Mouse (Mus musculus): ENCODE measurements at regions not wholly inside any gene's neighbourhood (a gene's known extent, or its start where the extent isn't known, plus 50 kb on each side); places are given as distances from the start of the nearest gene placed in this dataset.
A peak's percentile ranks its signal among the peaks of the same experiment; 100 is the strongest.

DNA sequence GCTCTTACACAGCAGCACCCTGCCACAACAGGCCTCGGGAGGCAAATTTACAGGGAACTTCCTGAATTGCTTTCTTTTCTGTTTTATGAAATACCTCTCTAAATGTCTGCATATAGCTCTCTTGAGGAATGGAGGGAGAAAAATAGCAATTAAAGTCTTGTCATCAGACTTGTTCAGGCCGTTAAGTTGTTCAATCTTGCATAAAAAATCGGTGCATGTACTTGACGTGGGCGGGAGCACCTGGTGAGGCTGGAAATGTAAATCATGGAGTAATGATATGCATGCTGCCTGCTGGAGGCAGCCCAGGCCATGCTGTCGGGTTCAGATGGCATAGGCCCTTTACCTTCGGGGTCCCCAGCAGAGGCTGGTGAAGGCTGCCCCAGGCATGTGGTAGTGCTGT, 153.6 kb upstream of the A530016L24Rik start:
- ATAC-seq (ENCODE audit: low TSS enrichment), result no peak

DNA sequence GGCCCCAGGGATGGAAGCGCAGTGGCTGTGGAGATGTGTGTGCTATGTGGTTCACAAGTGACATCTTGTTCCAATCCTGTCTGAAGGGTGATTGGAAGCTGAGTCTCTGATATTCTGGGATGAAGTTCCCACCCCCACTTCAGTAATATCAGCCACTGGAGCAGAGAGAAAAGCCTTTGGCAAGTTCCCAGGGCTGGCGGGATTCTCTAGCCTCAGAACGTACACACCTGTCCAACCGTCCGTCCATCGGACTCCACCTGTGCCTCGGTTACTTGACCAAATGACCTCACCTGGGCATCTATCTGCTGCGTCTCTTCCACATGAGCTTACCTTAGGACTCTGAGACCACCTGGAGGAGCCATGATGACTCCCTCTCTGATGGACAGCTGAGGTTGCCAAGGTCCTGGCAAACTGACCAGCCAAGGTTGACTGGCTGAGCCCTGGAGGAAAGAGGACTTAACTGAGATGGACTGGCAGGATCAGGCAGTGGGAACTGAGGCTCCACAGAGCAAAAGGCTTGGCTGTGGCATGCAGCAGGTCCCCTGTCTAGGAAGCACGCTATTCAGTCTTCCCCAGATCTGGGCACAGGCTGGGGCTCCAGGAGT, 152.5 kb upstream of the A530016L24Rik start:
- no peak for ATAC-seq (ENCODE audit: low TSS enrichment)

DNA sequence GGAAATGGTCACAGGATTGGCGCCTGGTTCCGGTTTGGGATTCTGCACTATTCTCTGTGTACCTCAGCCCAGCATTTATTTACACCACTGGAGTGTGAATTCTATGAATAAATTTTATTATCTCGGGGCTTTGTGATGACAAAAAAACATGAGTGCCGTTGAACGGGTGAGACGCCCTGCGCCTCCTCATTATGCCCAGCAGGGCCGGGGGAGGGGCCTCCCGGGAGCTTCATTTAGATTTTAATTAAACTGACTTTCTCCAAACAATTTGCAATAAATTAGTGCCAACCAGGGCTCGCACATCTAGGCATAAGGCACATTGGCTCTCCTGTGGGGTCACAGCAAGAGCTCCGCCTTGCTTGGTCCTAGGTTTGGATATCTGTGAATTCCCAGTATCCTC, 151.8 kb upstream of the A530016L24Rik start:
- no peak for ATAC-seq (ENCODE audit: low TSS enrichment)

DNA sequence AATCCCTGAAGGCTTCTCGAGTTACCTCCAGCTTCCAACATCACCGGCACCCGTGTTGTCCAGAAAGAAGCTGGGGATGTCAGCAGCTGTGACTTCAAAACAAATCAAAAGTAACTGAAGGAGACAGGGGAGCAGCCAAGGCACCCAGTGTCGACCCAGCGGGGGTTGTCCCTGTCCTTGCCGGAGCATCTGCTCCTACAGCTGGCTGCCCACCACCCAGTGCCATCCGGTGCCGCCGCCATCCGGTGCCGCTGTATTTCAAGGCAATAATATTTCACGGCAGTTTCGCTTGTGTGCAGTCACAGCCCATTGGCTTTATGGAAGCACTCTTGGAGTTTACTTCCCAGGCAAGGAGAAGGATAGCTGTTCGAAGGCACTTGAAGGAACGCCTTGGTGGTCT, 150.3 kb upstream of the A530016L24Rik start:
- ATAC-seq (ENCODE audit: low TSS enrichment), result no peak

DNA sequence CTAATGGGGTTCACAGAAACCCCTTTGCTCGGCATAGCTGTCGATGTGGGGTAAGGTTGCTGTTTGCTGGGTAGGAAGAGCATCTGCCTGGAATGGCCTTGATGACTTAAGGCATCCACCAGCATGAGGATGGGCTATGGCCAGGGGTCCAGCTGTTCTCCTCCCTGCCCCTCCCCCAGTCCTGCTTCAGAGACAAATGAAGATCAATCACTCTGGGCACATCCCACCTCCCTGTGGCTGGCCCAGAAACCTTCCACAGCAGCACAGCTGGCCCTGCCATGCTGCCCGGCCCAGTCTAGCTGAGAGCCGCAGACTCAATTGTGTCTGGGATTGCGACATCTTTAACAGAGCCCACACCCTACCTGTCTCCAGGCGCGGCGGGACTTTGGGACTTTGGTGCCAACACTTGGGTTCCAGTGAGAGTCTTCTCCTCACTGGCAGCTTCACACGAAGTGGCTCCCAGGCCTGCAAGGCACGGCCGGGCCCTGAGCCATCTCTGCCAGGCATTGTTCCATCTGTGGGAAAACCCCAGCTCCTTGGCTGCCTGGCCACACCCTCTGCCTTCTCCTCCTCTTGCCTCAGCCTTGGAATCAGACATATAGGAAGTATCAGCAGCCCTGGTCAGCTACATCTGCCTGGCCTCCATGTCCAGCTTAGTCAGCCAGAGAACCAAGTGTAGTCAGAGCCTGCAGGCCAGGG, 149.6 kb upstream of the A530016L24Rik start:
- 0 out of 2 replicates have a peak, but pooled peaks have one; percentile 11 for ATAC-seq (ENCODE audit: low TSS enrichment)

DNA sequence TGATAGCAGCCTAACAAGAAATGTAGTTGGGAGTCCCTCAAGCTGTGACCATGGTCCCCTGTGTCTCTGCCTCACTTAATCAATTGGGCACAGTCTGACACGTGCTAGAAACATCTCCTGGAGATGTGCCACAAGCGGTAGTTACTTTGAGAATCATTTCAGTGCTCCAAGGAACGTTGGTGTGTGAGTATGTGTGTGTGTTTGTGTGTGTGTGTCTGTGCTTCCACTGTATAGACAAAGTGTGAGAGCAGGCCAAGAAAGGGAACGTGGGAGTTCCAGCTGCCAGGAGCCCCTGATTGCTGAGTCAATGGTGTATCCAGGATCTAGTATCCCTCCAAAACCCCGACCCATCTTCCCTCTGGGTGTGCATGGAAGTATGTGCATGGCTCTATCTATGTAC, 149.0 kb upstream of the A530016L24Rik start:
- peak; percentile 29 for ATAC-seq (ENCODE audit: low TSS enrichment)

DNA sequence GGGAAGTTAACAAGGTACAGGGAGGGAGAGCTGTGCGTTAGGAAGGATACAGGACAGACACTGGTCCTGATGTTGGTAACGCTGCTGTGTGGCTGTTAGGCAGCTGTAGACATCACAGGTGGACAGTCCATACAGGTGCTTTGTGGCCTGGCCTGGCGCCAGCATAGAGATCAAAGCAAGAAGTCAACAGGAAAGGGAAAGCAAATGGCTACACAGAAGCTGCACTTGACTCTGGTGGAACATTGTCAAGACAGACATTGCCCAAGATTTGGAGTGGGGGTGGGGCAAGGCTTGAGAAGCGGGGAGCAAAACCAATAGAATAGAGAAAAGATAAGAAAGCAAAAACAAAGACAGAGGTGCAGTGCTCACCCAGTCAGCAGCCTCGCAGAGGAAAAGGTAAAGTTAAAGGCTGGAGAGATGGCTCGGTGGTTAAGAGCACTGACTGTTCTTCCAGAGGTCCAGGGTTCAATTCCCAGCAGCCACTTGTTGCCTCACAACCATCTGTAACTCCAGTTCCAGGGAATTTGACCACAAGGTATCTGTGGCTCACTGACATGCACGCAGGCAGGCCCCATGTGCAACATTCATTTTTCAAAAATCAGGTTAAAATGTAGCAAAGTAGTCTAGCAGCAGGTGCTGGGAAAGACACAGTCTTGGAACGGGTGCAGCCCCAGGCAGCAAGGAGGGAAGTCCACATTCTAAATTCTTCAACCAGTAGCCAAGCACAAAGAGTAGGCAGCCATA, 147.3 kb upstream of the A530016L24Rik start:
- no peak for ATAC-seq (ENCODE audit: low TSS enrichment)

DNA sequence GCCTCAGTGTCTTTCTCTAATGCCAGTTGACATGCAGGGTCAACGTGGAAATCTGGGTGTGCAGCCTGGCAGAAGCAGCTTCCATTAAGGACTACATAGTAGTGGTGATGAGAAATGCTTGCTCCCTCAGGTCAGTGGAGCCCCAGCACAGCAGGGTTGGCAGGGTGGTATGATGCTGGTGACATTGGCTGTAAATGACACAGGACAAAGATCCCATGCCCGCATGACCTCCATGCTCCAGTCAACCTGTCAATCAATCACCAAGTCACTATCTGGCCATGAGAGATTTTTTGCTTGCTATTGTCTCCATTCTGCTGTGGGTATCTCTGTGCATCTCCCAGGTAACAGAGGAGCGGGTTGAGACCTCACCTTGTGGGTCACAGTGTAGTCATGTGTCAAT, 146.2 kb upstream of the A530016L24Rik start:
- no peak for ATAC-seq (ENCODE audit: low TSS enrichment)

DNA sequence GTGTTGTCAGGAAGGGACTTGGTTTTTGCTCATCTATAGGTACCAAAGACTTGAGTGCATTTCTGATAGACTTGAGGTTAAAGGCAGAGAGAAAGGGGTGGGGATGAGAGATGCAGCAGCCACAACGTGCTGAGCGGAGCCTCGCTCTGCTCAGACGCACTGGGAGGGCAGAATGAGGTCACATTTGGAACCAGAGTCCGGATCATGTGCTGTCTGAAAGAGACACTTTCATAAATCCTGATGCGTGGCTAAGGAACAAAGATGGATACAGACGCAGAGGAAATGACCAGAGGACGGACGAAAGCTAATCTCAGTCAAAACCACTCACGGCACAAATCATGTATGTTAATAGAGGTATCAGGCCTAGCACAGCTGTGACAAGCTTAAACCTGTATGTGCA, 145.0 kb upstream of the A530016L24Rik start:
- ATAC-seq (ENCODE audit: low TSS enrichment), result no peak

DNA sequence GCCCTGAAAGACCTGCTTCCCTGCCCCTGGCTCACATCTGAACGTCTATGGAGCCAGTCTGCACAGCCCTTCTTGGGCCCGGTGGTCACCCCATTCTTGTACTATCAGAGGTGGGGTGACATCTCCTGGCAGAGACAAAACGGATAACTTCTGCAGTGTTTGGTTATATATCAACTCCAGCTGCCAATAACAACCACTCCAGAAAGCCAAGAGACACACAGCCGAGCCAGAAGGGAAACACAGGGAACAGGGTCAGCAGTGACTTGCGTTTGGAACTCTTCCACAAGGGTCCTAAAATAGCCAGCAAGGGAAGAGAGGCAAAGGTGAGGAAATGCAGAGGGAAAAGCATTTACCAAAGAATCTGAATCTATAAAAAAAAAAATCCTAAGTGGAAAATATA, 143.5 kb upstream of the A530016L24Rik start:
- no peak for ATAC-seq (ENCODE audit: low TSS enrichment)

DNA sequence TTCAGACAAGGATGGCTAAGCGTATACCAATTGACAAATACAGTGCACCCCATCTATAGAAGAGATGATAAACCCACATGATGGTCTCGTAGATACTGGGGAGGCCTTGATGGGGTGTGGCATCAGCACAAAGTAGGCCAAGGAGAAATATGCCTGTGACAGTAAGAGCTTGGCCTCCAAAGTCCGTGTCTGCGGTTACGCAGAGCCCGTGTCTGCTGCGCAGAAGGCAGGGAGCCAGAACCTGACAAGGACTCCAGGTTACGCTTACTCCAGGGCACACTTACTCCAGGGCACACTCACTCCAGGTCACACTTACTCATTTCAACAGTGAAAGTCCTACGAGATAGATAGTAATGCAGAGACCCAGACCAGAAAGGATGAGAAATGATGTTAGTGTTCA, 141.1 kb upstream of the A530016L24Rik start:
- ATAC-seq (ENCODE audit: low TSS enrichment), result no peak

DNA sequence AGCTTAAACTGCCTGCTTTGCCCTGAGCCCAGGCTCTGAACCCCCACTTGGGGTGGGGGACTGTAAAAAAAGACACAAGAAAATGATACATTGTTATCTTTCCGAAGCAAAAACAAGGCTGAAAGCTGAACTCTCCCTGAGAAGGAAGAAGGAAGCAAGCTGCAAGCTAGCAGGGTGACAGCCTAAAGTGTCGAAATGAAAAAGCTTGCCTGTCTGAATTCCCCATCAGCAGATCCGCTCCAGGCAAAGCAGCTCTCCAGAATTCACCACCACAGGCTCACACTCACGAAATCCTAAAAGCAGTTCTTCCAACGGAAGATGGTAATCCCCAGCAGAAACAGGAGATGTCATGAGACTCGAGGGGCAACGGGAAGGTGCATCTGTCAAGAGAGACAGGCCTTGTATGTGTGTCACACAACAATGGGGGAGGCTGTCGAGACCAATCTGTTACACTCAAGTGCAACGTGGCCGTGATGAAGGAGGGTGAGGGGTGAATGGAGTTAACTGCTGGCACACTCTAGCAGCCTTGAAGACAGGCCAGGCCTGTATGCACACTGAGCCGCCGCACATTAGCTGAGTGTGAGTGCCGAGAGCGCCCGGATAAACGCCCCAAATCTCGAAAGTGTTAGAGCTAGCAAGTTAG, 139.5 kb upstream of the A530016L24Rik start:
- ATAC-seq (ENCODE audit: low TSS enrichment), result 0 out of 2 replicates have a peak, but pooled peaks have one; percentile 50

DNA sequence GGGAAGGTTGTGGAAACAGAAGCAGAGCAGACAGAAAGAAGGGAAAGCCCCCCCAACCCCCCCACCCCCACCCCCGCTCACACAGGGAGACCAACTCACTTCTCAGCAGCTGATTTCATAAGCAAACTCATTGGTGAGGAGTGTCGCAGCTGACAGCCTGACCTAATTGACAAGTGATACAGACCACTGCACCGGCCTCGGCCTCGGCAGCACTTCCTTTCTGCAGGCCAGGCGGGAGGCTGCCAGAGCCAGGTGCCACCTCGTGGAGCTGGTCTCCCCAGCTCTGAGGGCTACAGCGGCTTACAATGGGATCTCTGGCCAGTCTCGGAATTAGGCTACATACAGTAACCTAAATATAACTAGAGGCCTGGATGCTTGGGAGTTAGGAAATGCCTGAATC, 138.5 kb upstream of the A530016L24Rik start:
- no peak for ATAC-seq (ENCODE audit: low TSS enrichment)

DNA sequence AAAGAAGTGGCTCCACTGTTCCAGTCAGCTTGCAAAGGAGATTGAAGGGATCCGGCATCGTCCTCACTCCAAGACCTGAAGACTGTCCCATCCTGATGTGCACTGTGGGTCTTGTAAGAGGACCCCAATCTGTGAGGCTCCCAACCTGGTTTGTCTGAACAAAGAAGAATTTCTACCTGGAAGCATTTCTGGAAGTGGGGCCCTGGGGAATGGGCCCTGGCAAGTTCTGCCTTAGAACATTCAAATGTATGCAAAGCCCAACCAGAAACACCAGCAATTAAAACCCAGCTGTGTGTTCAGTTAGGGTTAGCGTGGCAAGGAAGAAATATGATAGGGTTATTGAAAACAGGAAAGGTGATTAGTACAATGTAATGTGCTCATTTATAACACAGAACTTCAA, 125.9 kb upstream of the A530016L24Rik start:
- ATAC-seq (ENCODE audit: low TSS enrichment), result no peak

DNA sequence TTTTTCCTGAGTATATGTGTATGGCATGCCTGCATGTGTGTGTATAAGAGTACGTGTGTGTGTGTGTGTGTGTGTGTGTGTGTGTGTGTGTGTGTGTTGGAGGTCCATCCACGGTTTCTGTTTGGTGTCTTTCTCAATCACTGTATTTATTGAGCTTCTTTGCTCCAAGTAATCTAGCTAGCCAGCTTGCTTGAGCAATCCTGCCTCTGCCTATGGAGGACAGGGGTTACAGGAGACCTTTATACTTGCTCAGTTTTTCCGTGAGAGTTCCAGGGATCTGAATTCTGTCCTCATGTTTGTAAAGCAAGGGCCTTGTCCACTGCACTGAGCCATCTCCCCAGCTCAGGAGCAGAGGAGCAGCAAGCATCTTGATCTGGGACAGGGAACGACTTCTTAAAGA, 122.0 kb upstream of the A530016L24Rik start:
- no peak for ATAC-seq (ENCODE audit: low TSS enrichment)

DNA sequence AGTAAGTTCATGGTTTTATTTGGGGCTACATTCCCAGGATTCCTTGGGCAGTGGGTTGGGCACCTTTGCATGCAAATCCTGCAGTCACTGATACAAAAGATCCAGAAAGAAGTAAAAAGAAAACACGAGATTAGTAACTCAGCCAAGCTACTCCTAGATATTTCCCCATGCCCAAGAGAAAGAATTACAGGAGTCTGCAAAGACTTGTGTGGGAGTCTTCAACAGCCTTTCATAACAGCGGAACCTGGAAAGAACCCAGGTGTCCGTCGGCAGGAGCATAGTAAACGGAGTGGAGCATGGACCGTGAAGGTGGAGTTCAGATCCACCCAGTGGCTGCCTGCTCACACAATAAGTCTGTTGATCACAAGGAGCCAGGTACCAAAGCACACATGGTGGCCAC, 121.1 kb upstream of the A530016L24Rik start:
- ATAC-seq (ENCODE audit: low TSS enrichment), result no peak

DNA sequence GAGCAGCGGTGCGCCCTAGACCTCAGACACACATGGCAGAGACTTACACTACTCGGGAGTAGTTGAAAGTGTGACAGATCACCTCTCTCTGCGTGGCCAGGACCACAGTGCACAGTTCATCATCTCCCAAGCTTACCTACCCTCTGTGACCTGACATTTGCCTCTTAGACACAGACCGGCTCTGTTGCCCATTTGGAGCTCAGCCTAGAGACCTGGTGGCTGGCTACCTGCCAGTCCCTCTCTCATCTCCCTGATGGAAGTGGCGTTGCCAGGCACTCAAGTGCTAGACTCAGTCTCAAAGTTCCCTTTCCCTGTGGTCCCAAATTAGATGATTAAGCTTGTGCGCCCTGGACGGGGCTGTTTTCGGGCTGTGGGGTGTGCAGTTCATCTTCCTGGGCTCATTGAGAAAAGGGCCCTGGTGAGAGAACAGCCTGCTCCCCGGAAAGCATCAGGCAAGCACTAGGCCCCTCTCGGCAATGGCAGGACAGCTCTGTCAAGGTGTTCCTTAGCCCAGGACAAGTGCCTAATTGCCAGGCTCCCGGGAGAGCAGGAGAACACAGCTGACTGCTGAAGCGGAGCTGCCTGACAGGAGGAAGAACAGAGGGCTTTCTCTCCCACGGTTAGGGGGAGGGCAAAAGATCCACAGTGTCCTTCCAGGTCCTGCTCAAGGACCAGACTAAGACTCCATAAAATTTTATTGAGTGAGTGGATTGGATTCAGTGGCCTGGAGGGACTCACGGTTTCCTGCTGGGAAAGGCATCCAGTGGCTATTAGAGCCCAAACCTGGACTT, 119.5 kb upstream of the A530016L24Rik start:
- ATAC-seq (ENCODE audit: low TSS enrichment), result no peak

DNA sequence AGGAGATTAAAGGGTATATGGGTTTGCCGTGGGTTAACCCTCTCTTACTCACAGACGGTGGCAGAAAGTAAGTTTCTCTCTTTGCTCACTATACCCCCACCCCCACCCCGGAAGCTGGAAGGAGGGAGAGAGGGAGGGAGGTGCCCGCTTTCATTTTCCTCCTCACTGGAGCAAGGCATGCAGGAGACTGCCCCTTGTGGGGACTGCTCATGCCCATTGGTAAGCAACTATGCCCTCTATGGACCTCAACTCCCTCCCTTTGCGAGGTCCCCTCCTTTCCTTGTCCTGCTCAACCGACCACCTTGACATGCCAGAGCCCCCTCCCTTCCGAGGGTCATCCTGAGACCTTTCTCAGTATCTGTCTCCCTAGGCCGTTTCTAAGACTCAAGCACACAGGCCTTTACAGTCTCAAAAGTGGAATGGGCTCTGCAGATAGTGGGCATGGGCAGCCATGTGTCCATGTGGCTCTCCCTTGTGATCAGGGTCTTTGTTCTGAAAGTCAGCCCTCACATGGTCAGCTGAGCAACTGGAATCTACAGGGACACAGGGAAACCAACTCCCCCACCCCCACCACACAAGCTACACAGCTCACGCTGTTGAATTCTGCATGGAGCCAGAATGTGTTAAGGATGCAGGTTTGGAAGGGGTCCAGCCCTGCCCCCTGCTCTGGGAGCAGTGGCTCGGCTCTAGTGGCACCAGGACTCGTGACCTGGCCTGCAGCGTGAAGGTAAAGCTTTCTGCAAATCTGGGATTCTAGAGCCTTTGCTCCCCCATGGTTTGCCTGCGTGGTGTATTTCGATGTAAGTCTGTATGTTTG, 116.8 kb upstream of the A530016L24Rik start:
- ATAC-seq (ENCODE audit: low TSS enrichment), result no peak

DNA sequence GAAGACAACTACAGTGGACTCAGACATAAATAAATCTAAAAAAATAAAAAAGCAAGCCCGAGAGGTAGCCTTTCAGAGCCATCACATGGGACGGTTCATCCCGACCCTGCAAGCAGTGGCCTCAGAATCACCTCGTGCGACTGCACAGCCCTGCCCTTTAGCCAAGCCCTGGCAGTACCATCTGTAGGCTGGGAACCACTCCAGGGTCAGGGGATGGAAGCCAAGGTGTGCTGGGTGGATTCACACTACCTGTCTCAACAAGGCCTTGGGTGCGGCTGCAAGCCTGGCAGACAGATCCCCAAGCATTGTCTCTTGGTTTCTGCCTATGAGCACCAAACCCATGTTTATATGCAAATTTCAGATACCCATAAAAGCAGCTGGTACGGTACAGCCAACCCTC, 115.3 kb upstream of the A530016L24Rik start:
- no peak for ATAC-seq (ENCODE audit: low TSS enrichment)

DNA sequence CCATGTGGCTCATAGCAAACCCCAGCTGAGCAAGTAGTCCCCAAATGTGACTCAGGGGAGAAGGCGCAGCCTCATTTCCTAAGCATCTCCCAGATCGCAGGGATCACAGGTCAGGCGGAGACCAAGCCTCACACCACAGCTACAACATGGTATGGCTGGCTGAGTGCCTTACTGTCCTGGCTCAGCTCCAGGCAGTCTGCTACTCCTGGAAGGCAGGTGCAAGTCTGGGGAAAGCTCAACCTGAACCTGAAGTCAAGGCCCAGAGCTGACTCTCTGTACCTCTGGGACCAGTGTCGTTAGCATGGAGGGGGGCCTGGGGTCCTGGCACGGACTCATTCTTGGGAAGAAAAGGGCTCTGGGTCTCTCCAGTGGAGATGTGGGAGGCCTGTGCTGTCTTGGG, 113.0 kb upstream of the A530016L24Rik start:
- no peak for ATAC-seq (ENCODE audit: low TSS enrichment)

DNA sequence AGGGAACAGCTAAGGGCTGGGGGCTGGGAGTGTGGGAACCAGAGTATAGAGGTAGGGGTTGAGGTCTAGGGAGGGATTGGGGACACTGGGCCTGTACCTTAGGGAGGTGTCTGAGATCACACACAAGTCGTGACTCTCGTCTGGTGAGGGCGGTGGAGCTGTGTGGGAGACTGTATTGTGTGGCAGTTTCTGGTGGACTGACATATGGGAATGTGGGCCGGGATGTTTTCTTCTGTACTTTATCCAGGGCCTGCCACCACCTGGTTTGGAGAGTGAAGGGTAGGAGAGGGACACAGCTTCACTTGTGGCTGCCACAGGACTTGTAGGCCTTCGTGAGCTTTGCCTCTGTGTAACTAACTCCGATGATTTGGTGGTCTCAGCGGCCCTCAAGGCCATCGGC, 112.5 kb upstream of the A530016L24Rik start:
- peak; percentile 89 for ATAC-seq (ENCODE audit: low TSS enrichment)

Measured in frontal cortex, adult (tissue).